Mouse (Mus musculus): ENCODE measurements around the gene Hmg20a. TPM values are rescaled to one million over a fixed set of nuclear protein-coding genes. Genes with fewer than 3 reads are reported as not detected.

Hmg20a gene
- polyA plus RNA-seq, 2 experiments, result 9.5 to 9.6 TPM

GRCm38 (mm10) chr9:56500893-56501590, 82.6 kb downstream of the Hmg20a start:
- H3K27ac ChIP-seq, result no peak overlapping the region
- WGBS (ENCODE audit: insufficient replicate concordance), result 69% methylated on average over 8 of the region's 8 CpGs
- peaks cover 0 to 18% of the 10 kb centered on the region in 2 experiments; a peak in 2 of 4 replicates for H3K4me1 ChIP-seq (replicated peaks; ENCODE audit: control insufficient read depth in 2 of 2, insufficient read depth in 2 of 2, low read length in 1 of 2)
- no peak overlapping the region for H3K9ac ChIP-seq (replicated peaks)
- no peak for ATAC-seq (ENCODE audit: insufficient read depth)
- H3K36me3 ChIP-seq (replicated peaks; ENCODE audit: control insufficient read depth, insufficient read depth, low read depth), result no peaks in the 10 kb centered on the region
- no peaks in the 10 kb centered on the region for H3K27me3 ChIP-seq (ENCODE audit: control insufficient read depth, insufficient read depth, low read length)
- no peak for DNase-seq (ENCODE audit: low read depth in 3 of 3, low spot score in 3 of 3)
- H3K4me3 ChIP-seq (ENCODE audit: insufficient read depth in 1 of 2, low read depth in 2 of 2, low read length in 2 of 2), result no peak overlapping the region
- H3K4me2 ChIP-seq (ENCODE audit: low read depth), result no peak overlapping the region
- TF ChIP-seq CTCF (IDR thresholded peaks at IDR 0.05; ENCODE audit: low read depth) (no peak), EP300 (IDR thresholded peaks at IDR 0.05; ENCODE audit: low read depth) (no peak)
- H3K9me3 ChIP-seq (ENCODE audit: control insufficient read depth, low read length), result no peaks in the 10 kb centered on the region

GRCm38 (mm10) chr9:56501721-56502542, 83.5 kb downstream of the Hmg20a start:
- peaks cover 0 to 18% of the 10 kb centered on the region in 2 experiments; a peak in 2 of 4 replicates for H3K4me1 ChIP-seq (replicated peaks; ENCODE audit: control insufficient read depth in 2 of 2, insufficient read depth in 2 of 2, low read length in 1 of 2)
- WGBS (ENCODE audit: insufficient replicate concordance), result 66% methylated on average over 10 of the region's 10 CpGs
- DNase-seq (ENCODE audit: low read depth in 3 of 3, low spot score in 3 of 3), result no peak
- no peak overlapping the region for H3K4me2 ChIP-seq (ENCODE audit: low read depth)
- H3K4me3 ChIP-seq (ENCODE audit: insufficient read depth in 1 of 2, low read depth in 2 of 2, low read length in 2 of 2), result no peak overlapping the region
- no peak overlapping the region for H3K9ac ChIP-seq (replicated peaks)
- H3K27me3 ChIP-seq (ENCODE audit: control insufficient read depth, insufficient read depth, low read length), result no peaks in the 10 kb centered on the region
- no peaks in the 10 kb centered on the region for H3K36me3 ChIP-seq (replicated peaks; ENCODE audit: control insufficient read depth, insufficient read depth, low read depth)
- TF ChIP-seq CTCF (IDR thresholded peaks at IDR 0.05; ENCODE audit: low read depth) (no peak), EP300 (IDR thresholded peaks at IDR 0.05; ENCODE audit: low read depth) (no peak)
- no peaks in the 10 kb centered on the region for H3K9me3 ChIP-seq (ENCODE audit: control insufficient read depth, low read length)
- no peak overlapping the region for H3K27ac ChIP-seq
- ATAC-seq (ENCODE audit: insufficient read depth), result no peak

GRCm38 (mm10) chr9:56502543-56502971, 84.1 kb downstream of the Hmg20a start:
- no peak for TF ChIP-seq EP300 (IDR thresholded peaks at IDR 0.05; ENCODE audit: low read depth)
- H3K9me3 ChIP-seq (ENCODE audit: control insufficient read depth, low read length), result no peaks in the 10 kb centered on the region
- H3K4me3 ChIP-seq (ENCODE audit: insufficient read depth in 1 of 2, low read depth in 2 of 2, low read length in 2 of 2), result no peak overlapping the region
- no peak overlapping the region for H3K4me2 ChIP-seq (ENCODE audit: low read depth)
- 64% methylated on average over 8 of the region's 8 CpGs for WGBS (ENCODE audit: insufficient replicate concordance)
- no peak for ATAC-seq (ENCODE audit: insufficient read depth)
- no peak overlapping the region for H3K9ac ChIP-seq (replicated peaks)
- no peak for DNase-seq (ENCODE audit: low read depth in 3 of 3, low spot score in 3 of 3)
- peaks cover 0 to 18% of the 10 kb centered on the region in 2 experiments; a peak in 2 of 4 replicates for H3K4me1 ChIP-seq (replicated peaks; ENCODE audit: control insufficient read depth in 2 of 2, insufficient read depth in 2 of 2, low read length in 1 of 2)
- H3K27me3 ChIP-seq (ENCODE audit: control insufficient read depth, insufficient read depth, low read length), result no peaks in the 10 kb centered on the region
- no peak overlapping the region for H3K27ac ChIP-seq
- no peaks in the 10 kb centered on the region for H3K36me3 ChIP-seq (replicated peaks; ENCODE audit: control insufficient read depth, insufficient read depth, low read depth)

- Histone ChIP-seq H3K4me2 (ENCODE audit: low read depth) (no peak overlapping the region), H3K9me3 (ENCODE audit: control insufficient read depth, low read length) (no peaks in the 10 kb centered on the region), H3K27ac (no peak overlapping the region), H3K9ac (replicated peaks) (no peak overlapping the region), H3K4me3 (ENCODE audit: insufficient read depth in 1 of 2, low read depth in 2 of 2, low read length in 2 of 2) (no peak overlapping the region), H3K4me1 (replicated peaks; ENCODE audit: control insufficient read depth in 2 of 2, insufficient read depth in 2 of 2, low read length in 1 of 2) (peaks cover 0 to 12% of the 10 kb centered on the region in 2 experiments; a peak in 2 of 4 replicates), H3K27me3 (ENCODE audit: control insufficient read depth, insufficient read depth, low read length) (no peaks in the 10 kb centered on the region), H3K36me3 (replicated peaks; ENCODE audit: control insufficient read depth, insufficient read depth, low read depth) (no peaks in the 10 kb centered on the region)
- no peak for TF ChIP-seq CTCF (IDR thresholded peaks at IDR 0.05; ENCODE audit: low read depth)
- TF ChIP-seq EP300 (IDR thresholded peaks at IDR 0.05; ENCODE audit: low read depth), result no peak
- DNase-seq (ENCODE audit: low read depth in 3 of 3, low spot score in 3 of 3) (no peak), ATAC-seq (ENCODE audit: insufficient read depth) (no peak)
- WGBS (ENCODE audit: insufficient replicate concordance), result 38% methylated on average over 7 of the region's 7 CpGs
These were observed 85.5 kb downstream of the Hmg20a start for GRCm38 (mm10) chr9:56503621-56504500.

All from liver, embryonic 14.5 days (tissue).